Mouse (Mus musculus): ENCODE measurements around the gene Prmt2.

Gene Prmt2

DNA sequence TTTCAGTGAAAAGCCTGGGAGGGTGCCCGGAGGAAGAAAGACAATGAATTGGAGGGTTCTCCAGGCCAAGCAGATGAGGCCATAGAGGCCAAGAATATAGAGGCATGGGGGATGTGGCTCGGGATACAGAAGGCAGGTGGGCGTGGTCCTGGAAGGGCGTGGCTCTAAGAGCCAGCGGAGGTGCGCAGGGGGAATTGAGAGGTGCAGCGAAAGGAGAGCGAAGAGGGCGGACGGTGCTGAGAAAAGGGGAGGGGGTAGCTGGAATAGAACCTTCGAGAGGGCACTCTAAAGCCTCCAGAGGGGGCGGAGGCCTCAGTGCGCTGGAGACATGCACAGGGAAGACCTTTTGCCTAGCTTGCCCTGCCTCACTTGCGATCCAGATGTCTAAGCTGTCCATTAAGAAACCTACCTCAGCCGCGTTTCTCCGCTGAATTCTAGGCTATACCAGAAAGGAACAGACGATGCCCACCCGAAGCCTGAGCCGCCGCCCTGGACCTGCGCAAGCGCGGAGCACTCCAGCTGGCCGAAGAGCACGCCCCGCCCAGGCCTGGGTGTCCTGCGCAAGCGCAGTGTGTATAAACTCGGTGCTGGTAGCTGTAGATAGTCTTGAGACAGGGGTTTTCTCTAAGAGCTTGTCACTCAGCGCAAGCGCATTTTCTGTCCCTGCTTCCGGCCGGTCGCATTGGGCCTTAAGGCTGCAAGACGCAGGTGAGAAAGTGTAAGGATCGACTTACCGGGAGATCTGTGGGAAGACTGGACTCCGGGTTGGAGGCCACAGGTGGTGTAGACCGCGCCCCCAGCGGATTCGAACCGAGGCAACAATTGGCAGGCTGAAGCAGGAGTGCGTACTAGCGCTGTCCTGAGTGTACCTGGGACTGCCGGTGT lies at the start of gene Prmt2:
Gene Prmt2, minus strand, starts transcription at position 525 of the 885 bp plus-strand sequence.
- peak; percentile 91 for DNase-seq

DNA sequence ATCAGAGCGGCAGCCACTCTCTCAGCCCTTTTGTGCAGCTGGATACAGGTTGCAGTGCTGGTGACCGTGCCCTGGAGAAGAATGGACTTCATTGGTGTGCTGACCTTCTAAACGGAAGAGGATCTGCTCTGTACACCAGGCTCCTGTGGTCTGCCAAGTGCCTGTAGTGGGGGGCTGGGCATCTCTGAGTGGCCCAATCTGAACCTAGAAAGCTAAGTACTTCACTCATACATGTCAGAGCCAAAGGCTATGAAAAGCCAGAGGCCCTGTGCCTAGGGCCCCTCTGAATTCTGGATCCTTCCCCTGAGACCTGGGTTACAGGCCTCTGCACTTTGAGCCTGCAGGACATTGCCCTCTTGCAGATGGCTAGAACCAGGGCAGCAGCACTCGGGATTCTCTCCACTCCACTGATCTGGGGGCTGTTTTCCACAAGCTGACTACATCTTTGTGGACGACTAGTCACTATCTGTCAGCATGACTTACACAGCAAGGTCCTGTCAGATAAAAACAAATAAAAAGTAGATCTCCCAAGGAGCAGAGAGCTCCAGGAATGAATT lies 41.0 kb upstream of the Prmt2 start:
- peak; percentile 38 for DNase-seq

DNA sequence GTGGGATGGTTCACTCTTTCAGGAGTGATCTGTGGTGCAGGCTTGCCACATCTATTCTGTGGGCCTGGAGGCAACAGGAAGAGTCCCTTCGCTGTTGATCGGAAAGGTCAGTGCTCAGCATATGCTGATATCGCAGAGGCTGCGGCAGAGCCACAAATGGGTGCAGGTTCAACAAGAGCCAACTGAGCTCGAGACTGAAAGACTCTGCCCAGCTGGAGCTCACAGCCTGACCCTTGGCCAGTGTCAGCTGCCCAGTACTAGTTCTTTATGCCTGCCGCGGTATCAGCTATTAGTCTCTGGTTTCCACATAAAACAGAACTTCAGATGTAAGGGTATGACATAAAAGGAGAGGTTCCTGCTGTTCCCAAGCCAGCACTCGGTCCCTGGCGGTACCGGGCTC lies 37.6 kb upstream of the Prmt2 start:
- DNase-seq: peak; percentile 27

DNA sequence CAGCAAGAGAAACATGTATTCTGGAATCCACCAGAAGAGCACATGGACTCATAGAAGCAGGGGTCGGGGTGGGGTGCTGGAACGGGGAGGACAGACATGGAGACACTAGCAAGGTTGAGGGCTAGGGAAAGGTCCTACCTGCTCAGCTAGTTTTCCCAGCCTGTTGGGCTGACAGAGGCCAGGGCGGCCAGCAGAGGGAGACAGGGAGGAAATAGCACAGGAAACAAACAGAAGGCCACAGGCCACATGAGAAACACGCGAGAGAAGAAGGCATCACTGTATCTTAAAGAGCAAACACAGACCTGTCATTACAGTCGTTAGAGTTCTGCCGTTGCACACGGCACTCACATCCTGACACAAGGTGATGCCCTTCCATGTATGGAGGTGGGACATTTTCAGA lies 33.6 kb upstream of the Prmt2 start:
- DNase-seq: peak; percentile 48

DNA sequence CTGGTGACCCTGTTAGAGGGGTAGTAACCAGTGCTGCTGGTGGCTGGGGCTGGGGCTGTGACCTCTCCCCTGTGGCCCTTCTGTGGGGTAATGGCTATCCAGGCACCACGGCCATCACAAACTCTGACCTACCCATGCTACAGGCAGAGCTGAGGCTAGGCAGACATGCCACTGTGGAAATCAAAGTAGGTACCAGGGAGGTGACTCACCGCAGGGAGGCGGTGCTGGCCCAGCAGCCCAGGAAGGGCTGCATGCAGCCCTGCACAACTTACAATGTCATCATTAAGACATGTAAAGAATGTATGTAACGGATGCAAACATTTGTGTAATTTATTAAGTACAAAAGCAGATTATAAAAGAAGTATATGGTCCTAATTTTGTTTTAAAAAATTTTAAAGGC lies 24.8 kb upstream of the Prmt2 start:
- DNase-seq: no peak

DNA sequence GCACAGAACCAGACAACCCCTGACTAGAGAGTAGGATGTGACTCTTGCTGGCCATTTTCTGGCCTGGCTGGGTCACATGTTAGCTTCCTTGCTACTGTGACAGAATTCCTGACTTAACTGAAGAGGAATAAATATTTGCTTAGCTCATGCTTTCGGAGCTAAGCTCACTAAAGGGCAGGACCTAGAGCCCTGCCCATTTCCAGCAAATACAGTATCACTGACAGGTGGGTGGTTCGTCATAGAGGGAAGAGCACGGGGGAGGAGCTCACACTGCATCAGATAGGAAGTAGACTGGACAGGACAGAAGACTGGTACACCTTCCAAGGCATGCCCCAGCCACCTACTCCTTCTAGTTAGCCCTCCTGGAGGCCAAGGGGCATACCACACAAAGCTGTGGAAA lies 23.8 kb upstream of the Prmt2 start:
- DNase-seq: no peak

DNA sequence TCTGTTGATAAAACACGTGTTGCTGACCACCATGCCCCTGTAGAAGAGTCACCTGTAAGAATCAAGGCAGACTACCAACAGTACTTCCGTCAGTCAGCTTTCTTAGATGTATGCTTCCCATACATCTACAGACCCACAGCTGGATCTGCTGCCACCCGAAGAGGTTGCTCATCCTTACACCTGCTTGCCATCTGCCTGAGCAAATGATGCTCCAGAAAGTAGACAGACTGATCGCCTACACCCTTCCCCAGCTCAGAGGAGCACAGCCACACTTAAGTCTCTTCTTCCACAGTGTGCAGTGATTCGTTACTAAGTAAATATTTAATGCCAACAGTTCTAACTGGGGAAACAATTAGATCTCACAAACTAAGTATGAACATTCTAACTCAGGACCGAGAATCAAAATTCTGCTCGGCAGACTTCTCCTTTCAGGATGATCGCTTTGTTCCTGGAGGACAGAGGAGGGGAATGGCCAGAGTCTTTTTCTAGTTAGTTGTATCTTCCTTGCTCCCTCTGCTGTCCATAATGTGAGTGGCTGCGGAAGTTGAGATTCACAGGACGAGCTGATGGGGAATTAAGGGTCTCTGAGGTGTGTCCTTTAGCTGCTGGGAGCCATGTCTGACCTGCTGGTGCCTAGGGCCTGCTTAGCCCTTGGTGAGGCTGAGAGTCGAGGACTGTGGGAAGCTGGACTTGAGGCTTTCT lies 22.8 kb upstream of the Prmt2 start:
- DNase-seq: no peak

DNA sequence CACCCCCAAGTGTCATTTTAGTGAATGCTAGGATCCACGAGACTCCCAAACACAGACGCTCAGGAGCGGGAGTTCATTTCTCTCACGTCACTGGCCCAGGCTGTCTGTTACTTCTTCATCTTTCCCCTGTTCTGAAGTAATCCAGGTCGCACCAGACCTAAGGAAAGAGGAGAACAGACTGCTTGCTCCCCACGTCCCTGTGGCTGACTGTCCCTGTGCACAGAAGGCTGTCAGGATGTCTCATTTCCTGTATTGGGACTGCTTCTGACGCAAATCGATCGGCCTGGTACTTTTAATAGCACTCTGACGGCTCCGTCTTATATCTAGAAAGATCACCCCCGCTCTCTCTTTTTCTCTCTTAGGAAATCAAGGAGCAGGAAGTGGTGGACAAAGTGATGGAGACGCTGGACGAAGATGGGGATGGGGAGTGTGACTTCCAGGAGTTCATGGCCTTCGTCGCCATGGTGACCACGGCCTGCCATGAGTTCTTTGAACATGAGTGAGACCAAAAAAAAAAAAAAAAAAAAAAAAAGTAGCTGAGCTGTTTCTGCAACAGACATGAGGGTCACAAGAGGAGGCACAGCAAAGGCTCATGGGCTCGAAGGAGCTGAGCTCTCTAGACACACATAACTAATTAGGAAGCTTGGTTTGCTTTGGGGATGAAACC lies 22.0 kb upstream of the Prmt2 start:
- no peak for DNase-seq

DNA sequence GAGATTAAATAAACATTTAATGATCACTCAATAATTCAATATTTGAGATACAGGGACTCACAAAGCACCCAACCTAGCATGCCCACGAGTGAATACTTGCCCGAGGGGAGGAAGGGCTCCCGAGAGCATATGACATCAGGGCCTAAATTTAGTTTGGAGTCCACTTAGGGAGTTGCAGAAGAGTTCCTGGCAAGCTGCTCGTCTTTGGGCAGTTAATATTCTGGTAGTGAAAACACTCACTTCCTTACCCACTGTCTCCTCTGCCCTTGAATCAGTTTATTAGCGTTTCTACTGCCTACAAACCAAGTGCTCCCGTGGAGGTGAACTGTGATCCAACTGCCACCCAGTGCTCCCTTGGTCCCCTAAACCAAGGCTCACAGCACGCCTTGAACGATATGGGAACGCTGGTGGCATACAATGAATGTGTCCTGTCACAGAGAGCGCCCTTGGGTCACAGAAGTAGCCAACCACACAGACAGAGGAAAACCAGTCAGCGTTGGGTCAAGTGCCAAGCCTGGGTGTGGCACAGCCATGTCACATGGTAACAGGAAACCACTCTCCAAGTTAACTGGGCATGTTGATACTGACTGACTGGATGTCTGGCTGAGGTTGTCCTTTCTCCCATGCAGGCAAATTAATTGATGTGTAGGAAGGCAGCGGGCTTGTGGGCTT lies 20.2 kb upstream of the Prmt2 start:
- DNase-seq: peak; percentile 58

DNA sequence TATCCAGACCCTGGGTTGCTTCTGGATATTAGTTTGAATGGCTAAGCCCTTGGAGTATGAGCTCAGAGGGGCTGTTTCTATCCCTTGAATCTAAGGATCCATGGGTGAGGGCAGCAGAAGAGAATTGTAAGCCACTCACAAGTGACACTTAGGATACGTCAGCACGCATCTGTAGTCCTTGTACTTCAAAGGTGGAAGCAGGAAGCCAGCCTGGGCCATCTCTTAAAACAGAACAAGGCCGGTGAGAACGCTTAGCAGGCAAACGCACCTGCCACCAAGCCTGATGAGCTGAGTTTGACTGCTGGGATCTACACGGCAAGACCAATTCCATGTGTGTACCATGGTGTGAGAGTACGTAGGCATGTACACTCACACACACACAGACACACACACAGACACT lies 19.6 kb upstream of the Prmt2 start:
- no peak for DNase-seq

DNA sequence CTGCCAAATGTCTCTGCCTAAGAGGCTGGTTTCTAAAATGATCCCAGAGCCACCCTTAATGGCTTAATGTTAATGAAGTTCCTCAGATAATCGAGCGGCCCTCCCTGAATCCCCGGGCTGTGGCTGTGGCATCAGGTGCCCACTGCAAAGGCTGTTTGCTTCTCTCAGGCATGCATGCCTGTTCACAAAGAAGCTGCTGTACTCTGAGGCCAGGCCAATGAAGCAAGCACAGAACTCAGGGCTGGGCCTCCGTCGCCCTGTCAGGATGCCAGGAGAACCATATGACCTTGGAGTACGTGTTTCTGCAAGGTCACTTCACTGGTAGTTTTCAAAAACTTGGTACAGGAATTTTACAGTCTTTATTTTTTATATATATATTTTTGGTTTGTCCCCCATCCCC lies 18.0 kb upstream of the Prmt2 start:
- DNase-seq: no peak

DNA sequence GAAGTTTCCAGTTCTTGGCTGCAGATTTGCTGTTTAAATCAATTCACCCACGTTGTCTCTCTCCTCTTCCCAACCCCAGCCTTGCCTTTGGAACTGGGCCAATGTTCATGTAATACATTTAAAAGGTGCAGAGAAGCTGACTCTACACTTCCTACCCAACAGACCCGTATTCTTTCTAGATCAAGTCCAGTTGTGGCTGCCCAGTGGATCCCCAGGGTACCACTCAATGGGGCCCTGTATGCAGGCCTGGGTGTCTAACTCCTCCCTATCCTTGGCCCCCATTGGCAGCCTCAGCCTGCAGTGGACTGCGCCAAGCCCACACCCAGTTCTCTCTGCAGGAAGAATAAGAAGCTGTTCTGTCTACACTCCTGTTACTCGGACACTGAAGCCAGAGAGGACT lies 15.9 kb upstream of the Prmt2 start, which contains the start of gene S100b:
Gene S100b, plus strand, starts transcription at position 318 of the 400 bp plus-strand sequence.
- DNase-seq: peak; percentile 25

DNA sequence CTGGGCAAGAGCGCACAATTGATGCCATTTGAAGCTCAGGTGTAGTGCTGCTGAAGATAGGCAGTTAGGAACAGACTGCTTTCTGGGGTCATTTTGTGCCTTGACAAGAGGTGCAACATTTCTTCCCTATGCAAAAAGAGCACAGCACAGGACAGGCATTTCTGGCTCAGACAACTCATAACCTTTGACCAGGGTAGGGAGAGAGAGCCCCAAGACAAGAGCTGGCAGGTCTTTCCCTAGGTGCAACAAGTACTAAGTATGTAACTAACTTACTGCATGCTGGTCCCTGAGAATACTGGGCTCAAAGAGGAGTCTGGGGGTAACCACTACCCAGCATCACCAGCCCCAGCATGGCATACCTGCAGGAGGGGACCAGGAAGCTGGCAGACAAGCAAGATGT lies 15.4 kb upstream of the Prmt2 start:
- no peak for DNase-seq

DNA sequence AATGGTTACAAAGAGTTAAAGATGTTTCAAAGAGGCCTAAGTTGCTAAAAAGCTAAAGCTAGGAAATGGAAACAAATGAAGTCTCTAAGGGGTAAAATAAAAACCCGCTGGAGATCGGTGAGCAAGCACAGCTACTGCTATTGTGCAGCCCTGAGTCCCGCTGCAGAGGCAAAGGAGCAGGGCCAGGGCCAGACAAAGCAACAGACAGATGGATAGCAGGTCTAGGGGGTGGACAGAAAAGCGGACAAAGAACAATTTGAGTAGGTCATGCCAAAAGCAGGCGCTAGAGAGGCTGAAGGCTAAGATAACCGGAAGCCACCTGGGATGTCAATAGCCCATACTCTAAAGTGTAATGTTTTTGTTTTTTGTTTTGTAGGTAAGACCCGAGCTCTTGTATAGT lies 13.2 kb upstream of the Prmt2 start:
- DNase-seq: no peak

DNA sequence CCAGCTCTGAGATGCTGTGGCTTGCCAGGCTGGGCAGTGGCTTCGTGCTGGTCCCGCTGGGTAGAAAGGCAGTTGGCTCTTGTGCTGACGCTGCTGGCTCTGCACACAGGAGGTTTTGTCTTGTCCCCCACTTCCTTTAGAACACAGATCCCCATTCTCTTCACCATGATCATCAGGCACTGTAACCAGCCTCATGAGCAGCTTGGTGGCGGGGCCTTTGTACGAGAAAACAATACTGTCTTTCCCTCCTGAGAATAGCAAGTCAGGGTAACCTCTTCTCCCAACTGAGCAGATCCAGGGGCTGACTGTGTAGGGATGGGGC lies 10.9 kb upstream of the Prmt2 start:
- DNase-seq: no peak

DNA sequence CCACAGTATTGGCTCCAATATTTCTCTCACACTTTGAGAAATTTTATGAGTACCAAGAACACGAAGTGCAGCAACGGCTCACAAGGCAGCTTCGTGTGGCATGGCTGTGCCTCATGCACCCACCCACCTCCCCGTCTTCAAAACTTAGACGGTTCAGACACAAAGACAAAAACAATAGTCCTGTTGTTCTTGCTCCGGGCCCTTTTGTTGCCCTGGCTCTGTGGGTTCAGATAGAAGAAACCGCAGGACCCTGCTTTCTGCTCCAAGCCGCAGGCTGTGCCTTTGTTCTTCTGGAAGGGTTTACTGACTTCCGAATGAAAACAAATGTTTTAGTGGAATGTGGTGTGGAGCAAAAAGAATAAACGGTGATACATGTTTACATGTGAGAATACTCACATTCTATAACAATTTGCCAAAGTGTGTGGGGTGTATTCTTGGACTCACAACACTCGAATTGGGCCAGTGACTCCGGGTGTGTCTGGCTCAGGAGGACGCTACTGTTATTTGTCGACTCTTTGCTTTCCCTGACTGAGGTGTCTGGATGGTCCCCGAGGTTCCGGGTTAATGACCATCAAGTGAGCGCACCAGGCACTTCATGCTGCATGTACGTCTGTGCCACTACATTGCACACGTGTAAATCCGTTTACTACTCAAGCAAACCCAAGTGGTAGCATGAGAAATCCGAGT lies 10.4 kb upstream of the Prmt2 start:
- DNase-seq: no peak

DNA sequence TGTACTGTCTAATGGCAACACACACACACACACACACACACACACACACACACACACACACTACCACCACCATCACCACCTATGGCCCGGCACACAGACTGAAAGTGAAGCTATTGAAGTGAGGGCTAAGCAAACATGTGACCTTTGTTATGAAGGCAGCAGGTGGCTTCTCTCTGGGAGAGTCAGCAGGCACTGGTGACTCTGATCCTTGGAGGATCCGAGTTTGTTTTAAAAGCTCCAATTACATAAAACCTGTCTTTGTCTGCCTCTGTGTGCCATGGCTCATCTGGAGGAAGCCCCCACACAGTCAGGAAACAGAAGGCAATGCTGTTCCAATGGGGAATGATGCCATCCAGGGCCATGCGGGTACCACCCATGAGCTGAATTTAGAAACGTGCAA lies 8.9 kb upstream of the Prmt2 start:
- no peak for DNase-seq

DNA sequence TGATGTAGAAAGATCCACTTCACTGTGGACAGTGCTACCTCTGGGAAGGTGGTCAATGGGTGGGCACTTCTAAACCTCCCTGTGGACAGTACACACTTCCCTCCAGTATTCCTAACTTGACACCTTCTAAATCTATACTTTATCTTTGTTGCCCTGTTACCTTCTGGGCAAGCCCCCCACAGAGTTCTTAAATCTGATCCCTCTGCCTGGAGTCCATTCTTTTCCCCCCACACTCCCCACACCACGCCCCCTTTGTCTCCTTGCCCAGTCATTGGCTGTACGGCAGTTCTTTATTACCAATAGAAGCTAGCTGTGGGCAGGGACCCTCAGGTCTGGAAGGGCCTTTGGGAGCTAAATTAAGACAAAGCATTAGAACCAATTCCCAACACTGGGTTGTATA lies 7.4 kb upstream of the Prmt2 start:
- DNase-seq: no peak

DNA sequence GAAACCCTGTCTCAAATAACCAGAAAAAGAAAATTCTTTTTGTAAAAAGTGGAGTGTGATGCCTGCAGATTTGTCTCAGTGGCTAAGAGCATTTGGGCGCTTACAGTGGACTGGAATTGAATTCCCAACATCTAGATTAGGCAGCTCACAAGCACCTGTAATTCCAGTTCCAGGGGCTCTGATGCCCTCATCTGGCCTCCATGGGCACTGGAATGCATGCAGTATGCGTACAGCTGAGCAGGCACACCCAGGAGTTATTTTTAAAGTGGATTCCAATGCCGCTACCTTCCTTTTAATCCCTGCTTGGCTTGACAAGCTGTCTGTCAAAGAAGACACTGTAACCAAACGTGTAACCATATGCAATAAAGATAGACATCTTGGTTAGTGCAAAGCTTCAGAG lies 1.7 kb upstream of the Prmt2 start:
- DNase-seq: no peak

DNA sequence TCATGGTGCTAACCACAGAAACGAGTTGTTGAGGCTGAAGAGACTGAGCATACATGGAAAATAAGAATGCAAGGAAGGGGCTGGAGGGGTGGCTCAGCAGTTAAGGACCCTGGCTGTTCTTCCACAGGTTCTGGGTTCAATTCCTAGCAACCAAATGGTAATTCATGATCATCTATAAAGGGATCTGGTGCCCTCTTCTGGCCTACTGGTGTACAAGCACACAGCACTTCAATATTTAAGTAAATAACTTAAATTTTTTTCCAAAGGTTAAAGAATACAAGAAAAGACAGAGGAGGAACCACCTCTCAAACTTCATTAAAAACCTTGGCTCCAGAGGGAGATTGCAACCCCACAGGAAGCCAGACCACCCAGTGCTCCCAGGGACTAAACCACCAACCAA lies 8.0 kb downstream of the Prmt2 start:
- DNase-seq: no peak

DNA sequence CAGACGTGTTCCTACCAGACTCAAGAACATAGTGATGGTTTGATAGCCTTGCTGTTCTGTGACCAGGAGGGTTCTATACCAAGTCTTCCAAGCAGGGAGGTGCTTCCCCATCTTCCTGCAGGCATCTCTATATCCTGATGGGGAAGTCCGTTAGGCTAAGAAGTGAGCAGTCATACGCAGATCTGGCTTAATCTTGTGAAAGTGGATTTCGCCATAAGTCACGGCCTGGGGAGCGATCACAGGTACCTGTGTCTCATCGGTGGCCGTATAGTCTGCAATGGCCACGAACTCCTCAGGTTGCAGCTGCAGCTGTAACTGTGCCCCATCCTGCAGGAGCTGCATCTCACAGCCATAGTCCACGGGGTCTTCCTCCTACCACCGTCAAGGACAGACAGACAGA lies 11.7 kb downstream of the Prmt2 start:
- DNase-seq: no peak

DNA sequence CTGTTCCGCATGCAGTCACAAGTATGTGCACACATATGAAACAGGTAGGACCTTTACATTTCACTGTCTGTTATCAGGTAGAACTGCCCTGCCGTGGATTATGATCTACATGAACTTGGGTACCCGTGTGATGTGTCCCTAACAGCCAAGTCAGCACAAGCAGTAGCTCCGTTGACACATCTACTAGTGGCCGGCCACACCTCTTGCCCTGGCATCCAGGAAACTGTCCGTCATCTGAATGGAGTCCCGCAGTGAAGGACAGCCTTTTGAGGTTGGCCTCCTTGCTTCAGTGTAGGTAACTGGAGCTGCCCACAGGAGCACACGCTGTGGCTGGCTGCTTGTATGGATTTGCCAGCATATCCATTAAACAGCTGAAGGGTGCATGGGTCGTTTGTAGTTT lies 19.4 kb downstream of the Prmt2 start:
- no peak for DNase-seq

DNA sequence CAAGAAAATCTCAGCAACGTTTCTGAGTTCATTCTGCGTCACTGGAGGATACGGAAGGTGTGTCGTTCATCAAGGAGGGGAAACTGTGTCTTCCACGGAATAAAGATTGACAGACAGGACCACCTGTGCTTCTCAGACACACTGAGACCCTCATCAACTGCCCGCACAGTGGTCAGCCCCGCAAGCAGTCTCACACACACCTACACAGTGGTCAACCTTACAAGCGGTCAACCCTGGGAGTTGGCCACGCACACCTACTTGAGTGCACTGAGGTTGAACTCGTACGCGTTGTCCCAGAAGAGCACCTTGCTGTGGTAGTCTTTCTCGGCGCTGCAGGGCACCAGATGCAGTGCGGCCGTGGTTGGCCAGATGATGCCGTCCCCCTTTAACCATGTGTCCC lies 20.6 kb downstream of the Prmt2 start:
- DNase-seq: no peak
